Mouse (Mus musculus) cerebellum, adult 2 months (tissue): ENCODE measurements around the gene Agbl2.

Experiments used
- CTCF ChIP-seq: fragments of 200-500 bp; IDR thresholded peaks from 2 replicates; pipeline ENCODE4 v1.5.1; 2011; ENCODE audit warnings: low read depth, mild to moderate bottlenecking, control low read depth, low read length, moderate library complexity, borderline replicate concordance; ENCODE audit not compliant: insufficient read depth
- POLR2A ChIP-seq: fragments of 200-500 bp; IDR thresholded peaks from 2 replicates; pipeline ENCODE4 v1.6.1; 2011; ENCODE audit warnings: low read length, control low read depth, borderline replicate concordance; ENCODE audit not compliant: insufficient read depth

- TF ChIP-seq POLR2A (no peak), CTCF (no peak)
These were observed 29.0 kb upstream of the Agbl2 start for GRCm38 (mm10) chr2:90753565-90753964.
